Mouse (Mus musculus) erythroblast, embryonic 14.5 days (primary cell): Measurements from ENCODE around the gene Git2.

Experiments used
- GATA1 ChIP-seq: IDR thresholded peaks from 2 replicates; pipeline ENCODE4 v1.6.1; 2012; ENCODE audit warnings: low read length, inconsistent platforms, mixed read lengths
- TAL1 ChIP-seq: IDR thresholded peaks from 3 replicates; pipeline ENCODE4 v1.6.1; 2012; ENCODE audit warnings: low read length, inconsistent platforms, mixed read lengths

DNA sequence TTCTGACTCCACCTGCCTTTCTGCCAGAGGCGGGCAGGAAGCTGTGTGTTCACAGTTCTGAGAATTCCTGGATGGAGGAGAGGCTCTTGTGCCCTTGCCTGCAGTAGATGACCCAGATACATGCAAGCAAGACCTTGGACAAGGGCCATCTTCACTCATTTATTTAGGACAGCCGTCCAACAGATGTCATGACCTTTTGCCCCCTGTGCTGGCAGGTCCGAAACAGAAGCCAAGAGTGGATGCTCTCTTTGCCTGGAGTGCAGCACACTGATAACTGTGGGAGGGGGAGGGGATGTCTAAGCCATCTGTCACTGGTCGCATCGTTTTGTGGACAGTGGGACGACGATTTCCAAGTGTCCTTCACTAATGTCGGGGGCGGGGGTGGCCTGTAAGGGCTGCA lies 19.9 kb upstream of the Git2 start:
- TF ChIP-seq GATA1 (no peak), TAL1 (no peak)
